Mouse (Mus musculus): ENCODE results near the gene Gpr156.

- TF ChIP-seq CTCF (IDR thresholded peaks at IDR 0.05; ENCODE audit: low read depth) (no peak), EP300 (IDR thresholded peaks at IDR 0.05; ENCODE audit: low read depth) (no peak)
Measured at GRCm38 (mm10) chr16:37906456-37906855, 9.8 kb upstream of the Gpr156 start.

Data from heart, postnatal 0 days (tissue).